Mouse (Mus musculus): ENCODE measurements at regions not wholly inside any gene's neighbourhood (a gene's known extent, or its start where the extent isn't known, plus 50 kb on each side); places are given as distances from the start of the nearest gene placed in this dataset.

GRCm38 (mm10) chr5:43417259-43417658, 98.1 kb upstream of the C1qtnf7 start:
- Histone ChIP-seq H3K4me1 (ENCODE audit: control insufficient read depth, insufficient read depth, low read length) (no peaks in the 10 kb centered on the region), H3K4me3 (replicated peaks; ENCODE audit: extremely low read depth, low read depth, low read length) (no peak overlapping the region)
- 83% methylated on average over 2 of the region's 2 CpGs for WGBS
- DNase-seq, result no peak
- TF ChIP-seq POLR2A (IDR thresholded peaks at IDR 0.05; ENCODE audit: borderline replicate concordance, extremely low read depth, low read depth, low read length) (no peak), CTCF (IDR thresholded peaks at IDR 0.05; ENCODE audit: insufficient read depth, low read length) (no peak)

GRCm38 (mm10) chr5:43422815-43423687, 92.3 kb upstream of the C1qtnf7 start:
- 73% methylated on average over 9 of the region's 9 CpGs for WGBS
- Histone ChIP-seq H3K4me3 (replicated peaks; ENCODE audit: extremely low read depth, low read depth, low read length) (no peak overlapping the region), H3K4me1 (ENCODE audit: control insufficient read depth, insufficient read depth, low read length) (no peaks in the 10 kb centered on the region; the same call in 1 of the 2 replicates)
- peak; percentile 30 for DNase-seq
- no peak for TF ChIP-seq POLR2A (IDR thresholded peaks at IDR 0.05; ENCODE audit: borderline replicate concordance, extremely low read depth, low read depth, low read length)
- peak; percentile 32; the same call in 1 of the 2 replicates for TF ChIP-seq CTCF (IDR thresholded peaks at IDR 0.05; ENCODE audit: insufficient read depth, low read length)

GRCm38 (mm10) chr5:43424551-43425257, 90.6 kb upstream of the C1qtnf7 start:
- H3K4me3 ChIP-seq (replicated peaks; ENCODE audit: extremely low read depth, low read depth, low read length), result no peak overlapping the region

GRCm38 (mm10) chr5:43433337-43433736, 82.0 kb upstream of the C1qtnf7 start:
- DNase-seq, result no peak
- Histone ChIP-seq H3K4me1 (ENCODE audit: control insufficient read depth, insufficient read depth, low read length) (no peaks in the 10 kb centered on the region), H3K4me3 (replicated peaks; ENCODE audit: extremely low read depth, low read depth, low read length) (no peak overlapping the region)
- WGBS, result 52% methylated on average over 2 of the region's 2 CpGs
- TF ChIP-seq CTCF (IDR thresholded peaks at IDR 0.05; ENCODE audit: insufficient read depth, low read length), result no peak
- TF ChIP-seq POLR2A (IDR thresholded peaks at IDR 0.05; ENCODE audit: borderline replicate concordance, extremely low read depth, low read depth, low read length), result no peak

More at GRCm38 (mm10) chr5:43424551-43425257, 90.6 kb upstream of the C1qtnf7 start:
- DNase-seq, result no peak
- no peaks in the 10 kb centered on the region; the same call in 1 of the 2 replicates for H3K4me1 ChIP-seq (ENCODE audit: control insufficient read depth, insufficient read depth, low read length)
- WGBS, result 42% methylated on average over 9 of the region's 9 CpGs
- TF ChIP-seq POLR2A (IDR thresholded peaks at IDR 0.05; ENCODE audit: borderline replicate concordance, extremely low read depth, low read depth, low read length), result no peak
- no peak for TF ChIP-seq CTCF (IDR thresholded peaks at IDR 0.05; ENCODE audit: insufficient read depth, low read length)

GRCm38 (mm10) chr5:43439191-43439590, 76.1 kb upstream of the C1qtnf7 start:
- no peak overlapping the region for H3K4me3 ChIP-seq (replicated peaks; ENCODE audit: extremely low read depth, low read depth, low read length)
- 80% methylated on average over 2 of the region's 2 CpGs for WGBS
- no peak for TF ChIP-seq POLR2A (IDR thresholded peaks at IDR 0.05; ENCODE audit: borderline replicate concordance, extremely low read depth, low read depth, low read length)
- TF ChIP-seq CTCF (IDR thresholded peaks at IDR 0.05; ENCODE audit: insufficient read depth, low read length), result no peak
- 0 out of 2 replicates have a peak, but pooled peaks cover 2% of the 10 kb centered on the region for H3K4me1 ChIP-seq (ENCODE audit: control insufficient read depth, insufficient read depth, low read length)
- DNase-seq, result no peak

GRCm38 (mm10) chr5:43441306-43441705, 74.0 kb upstream of the C1qtnf7 start:
- DNase-seq, result no peak
- H3K4me1 ChIP-seq (ENCODE audit: control insufficient read depth, insufficient read depth, low read length), result 0 out of 2 replicates have a peak, but pooled peaks cover 2% of the 10 kb centered on the region
- TF ChIP-seq POLR2A (IDR thresholded peaks at IDR 0.05; ENCODE audit: borderline replicate concordance, extremely low read depth, low read depth, low read length) (no peak), CTCF (IDR thresholded peaks at IDR 0.05; ENCODE audit: insufficient read depth, low read length) (no peak)
- no peak overlapping the region for H3K4me3 ChIP-seq (replicated peaks; ENCODE audit: extremely low read depth, low read depth, low read length)
- WGBS, result 56% methylated on average over 3 of the region's 3 CpGs

GRCm38 (mm10) chr5:43444582-43445214, 70.6 kb upstream of the C1qtnf7 start:
- TF ChIP-seq CTCF (IDR thresholded peaks at IDR 0.05; ENCODE audit: insufficient read depth, low read length) (no peak), POLR2A (IDR thresholded peaks at IDR 0.05; ENCODE audit: borderline replicate concordance, extremely low read depth, low read depth, low read length) (no peak)
- H3K4me1 ChIP-seq (ENCODE audit: control insufficient read depth, insufficient read depth, low read length), result 0 out of 2 replicates have a peak, but pooled peaks cover 2% of the 10 kb centered on the region
- WGBS, result 53% methylated on average over 3 of the region's 3 CpGs
- H3K4me3 ChIP-seq (replicated peaks; ENCODE audit: extremely low read depth, low read depth, low read length), result no peak overlapping the region
- no peak for DNase-seq

GRCm38 (mm10) chr5:43445620-43446019, 69.7 kb upstream of the C1qtnf7 start:
- H3K4me3 ChIP-seq (replicated peaks; ENCODE audit: extremely low read depth, low read depth, low read length), result no peak overlapping the region
- TF ChIP-seq POLR2A (IDR thresholded peaks at IDR 0.05; ENCODE audit: borderline replicate concordance, extremely low read depth, low read depth, low read length) (no peak), CTCF (IDR thresholded peaks at IDR 0.05; ENCODE audit: insufficient read depth, low read length) (no peak)
- DNase-seq, result no peak
- 0 out of 2 replicates have a peak, but pooled peaks cover 2% of the 10 kb centered on the region for H3K4me1 ChIP-seq (ENCODE audit: control insufficient read depth, insufficient read depth, low read length)

GRCm38 (mm10) chr5:43446295-43446694, 69.0 kb upstream of the C1qtnf7 start:
- TF ChIP-seq CTCF (IDR thresholded peaks at IDR 0.05; ENCODE audit: insufficient read depth, low read length), result no peak
- TF ChIP-seq POLR2A (IDR thresholded peaks at IDR 0.05; ENCODE audit: borderline replicate concordance, extremely low read depth, low read depth, low read length), result no peak
- DNase-seq, result no peak
- H3K4me3 ChIP-seq (replicated peaks; ENCODE audit: extremely low read depth, low read depth, low read length), result no peak overlapping the region
- H3K4me1 ChIP-seq (ENCODE audit: control insufficient read depth, insufficient read depth, low read length), result 0 out of 2 replicates have a peak, but pooled peaks cover 2% of the 10 kb centered on the region

Measured in lung, adult 2 months (tissue).